Mouse (Mus musculus) MEL (cell line): ENCODE measurements at regions not wholly inside any gene's neighbourhood (a gene's known extent, or its start where the extent isn't known, plus 50 kb on each side); places are given as distances from the start of the nearest gene placed in this dataset.

Source experiments
- EP300 ChIP-seq, 2 experiments: IDR thresholded peaks; 2 replicates each; pipeline ENCODE4 v1.6.1; 2011; ENCODE audit warnings: improper control_type of control experiment in 2 of 2, low read length in 2 of 2, low read depth in 1 of 2, mild to moderate bottlenecking in 1 of 2
- HCFC1 ChIP-seq: IDR thresholded peaks from 2 replicates; pipeline ENCODE4 v1.6.1; 2012; ENCODE audit warnings: low read depth, mild to moderate bottlenecking, inconsistent platforms, low read length, improper control_type of control experiment, moderate library complexity
- MAFK ChIP-seq: IDR thresholded peaks from 2 replicates; pipeline ENCODE4 v1.6.1; 2011; ENCODE audit warnings: low read depth, mild to moderate bottlenecking, low read length, improper control_type of control experiment, borderline replicate concordance
- MAZ ChIP-seq: IDR thresholded peaks from 2 replicates; pipeline ENCODE4 v1.6.1; 2012; ENCODE audit warnings: low read depth, mild to moderate bottlenecking, inconsistent platforms, low read length, improper control_type of control experiment
- POLR2A ChIP-seq, 2 experiments: IDR thresholded peaks; 2 replicates each; pipeline ENCODE4 v1.6.1; 2011 to 2012; ENCODE audit warnings: low read length in 2 of 2, mild to moderate bottlenecking in 2 of 2, control low read depth in 1 of 2, improper control_type of control experiment in 1 of 2, low read depth in 1 of 2, moderate library complexity in 1 of 2; ENCODE audit not compliant: control insufficient read depth in 1 of 2, insufficient read depth in 1 of 2, poor library complexity in 1 of 2
- TAL1 ChIP-seq: IDR thresholded peaks from 2 replicates; pipeline ENCODE4 v1.6.1; 2012; ENCODE audit warnings: mild to moderate bottlenecking, inconsistent platforms, low read length, moderate library complexity, mixed read lengths
- UBTF ChIP-seq: IDR thresholded peaks from 2 replicates; pipeline ENCODE4 v1.6.1; 2012; ENCODE audit warnings: low read depth, mild to moderate bottlenecking, inconsistent platforms, low read length, improper control_type of control experiment, moderate library complexity, borderline replicate concordance; ENCODE audit not compliant: insufficient read depth

GRCm38 (mm10) chr13:116417768-116418167 is 108.3 kb upstream of the Isl1 start:
- no peak for TF ChIP-seq HCFC1
- no peak for TF ChIP-seq POLR2A (IDR thresholded peaks at IDR 0.05; ENCODE audit: control insufficient read depth in 1 of 2, insufficient read depth in 1 of 2, low read depth in 1 of 2, low read length in 2 of 2, poor library complexity in 1 of 2)
- no peak for TF ChIP-seq MAZ
- no peak for TF ChIP-seq EP300 (IDR thresholded peaks at IDR 0.05; ENCODE audit: low read depth in 1 of 2, low read length in 2 of 2)
- no peak for TF ChIP-seq MAFK
- TF ChIP-seq TAL1: no peak
- TF ChIP-seq UBTF: no peak
